Mouse (Mus musculus) kidney, adult 2 months (tissue): Measurements from ENCODE around the gene Mrgprh. TPM values are rescaled to one million over a fixed set of nuclear protein-coding genes. Genes with fewer than 3 reads are reported as not detected.

ENCODE experiments used
- DNase-seq: peaks from one replicate; pipeline ENCODE4 v3.0.0; 2021
- H3K27ac ChIP-seq: fragments of 200-500 bp; 2 replicates; pipeline ENCODE4 v1.5.1; 2012; ENCODE audit warnings: low read depth, low read length, control low read depth, inconsistent platforms; ENCODE audit not compliant: insufficient read depth
- H3K27me3 ChIP-seq: fragments of 200-500 bp; replicated peaks from 2 replicates; pipeline ENCODE4 v1.6.1; 2012; ENCODE audit warnings: mild to moderate bottlenecking, moderate library complexity, low read length, inconsistent platforms; ENCODE audit not compliant: control insufficient read depth, insufficient read depth
- H3K36me3 ChIP-seq: fragments of 200-500 bp; 2 replicates; pipeline ENCODE4 v1.6.1; 2012; ENCODE audit warnings: mild to moderate bottlenecking, moderate library complexity, low read length, inconsistent platforms; ENCODE audit not compliant: control insufficient read depth, insufficient read depth
- H3K4me1 ChIP-seq: fragments of 200-500 bp; 2 replicates; pipeline ENCODE4 v1.6.1; 2011; ENCODE audit warnings: low read length; ENCODE audit not compliant: control insufficient read depth, insufficient read depth
- H3K4me3 ChIP-seq: fragments of 200-500 bp; 2 replicates; pipeline ENCODE4 v1.5.1; 2011; ENCODE audit warnings: mild to moderate bottlenecking, low read depth, low read length, control low read depth; ENCODE audit not compliant: insufficient read depth
- CTCF ChIP-seq: fragments of 200-500 bp; conservative IDR thresholded peaks from 2 replicates; pipeline ENCODE4 v1.5.1; 2011; ENCODE audit warnings: low read depth, mild to moderate bottlenecking, control low read depth, low read length, moderate library complexity, mixed read lengths; ENCODE audit not compliant: insufficient read depth, insufficient read length
- POLR2A ChIP-seq: fragments of 200-500 bp; IDR thresholded peaks from one replicate; pipeline ENCODE4 v1.6.1; 2011; ENCODE audit warnings: low read depth, low read length, control low read depth
- WGBS: fragments of 180-500 bp; shearing (Covaris S2); methylation state at CpG from one replicate; pipeline ENCODE4 v1.1.7; 2018; 5-methylcytosine and 5-hydroxymethylcytosine counted together
- polyA plus RNA-seq: library from polyadenylated mRNA; depleted of rRNA; stranded (reverse); fragments of >200 nt; gene quantifications from 2 replicates; pipeline ENCODE4 v1.2.3, GENCODE M21; 2012; rRNA removed

The Mrgprh gene
- polyA plus RNA-seq, 1 experiment = 0.31 TPM

GRCm38 (mm10) chr17:12916588-12917380 lies 41.0 kb downstream of the Mrgprh start:
- H3K4me3 ChIP-seq = peak overlapping the region; percentile 73
- peak overlapping the region; percentile 71 for H3K27ac ChIP-seq
- under 1% methylated on average over 40 of the region's 40 CpGs for WGBS
- 0 out of 2 replicates have a peak, but pooled peaks cover 2% of the 10 kb centered on the region for H3K4me1 ChIP-seq
- no peaks in the 10 kb centered on the region for H3K27me3 ChIP-seq
- TF ChIP-seq POLR2A (peak; percentile 3), CTCF (no peak)
- peaks cover 5% of the 10 kb centered on the region for H3K36me3 ChIP-seq
- DNase-seq = no peak

GRCm38 (mm10) chr17:12921073-12921472 lies 45.2 kb downstream of the Mrgprh start:
- WGBS = 98% methylated on average over 1 of the region's 1 CpGs
- TF ChIP-seq POLR2A (no peak), CTCF (no peak)
- no peak overlapping the region for H3K27ac ChIP-seq
- H3K27me3 ChIP-seq = no peaks in the 10 kb centered on the region
- H3K4me1 ChIP-seq = 0 out of 2 replicates have a peak, but pooled peaks cover 2% of the 10 kb centered on the region
- no peak for DNase-seq
- H3K4me3 ChIP-seq = no peak overlapping the region
- peaks cover 18% of the 10 kb centered on the region for H3K36me3 ChIP-seq

- DNase-seq = peak; percentile 9
- TF ChIP-seq CTCF = no peak
- no peak for TF ChIP-seq POLR2A
- no peak overlapping the region for H3K4me3 ChIP-seq
- no peak overlapping the region for H3K27ac ChIP-seq
- WGBS = 94% methylated on average over 3 of the region's 3 CpGs
- no peaks in the 10 kb centered on the region for H3K4me1 ChIP-seq
- no peaks in the 10 kb centered on the region for H3K27me3 ChIP-seq
- H3K36me3 ChIP-seq = peaks cover 19% of the 10 kb centered on the region
Measured at GRCm38 (mm10) chr17:12925001-12925400, 49.2 kb downstream of the Mrgprh start.

- no peak for TF ChIP-seq POLR2A
- no peak for TF ChIP-seq CTCF
- Histone ChIP-seq H3K4me3 (no peak overlapping the region), H3K27me3 (no peaks in the 10 kb centered on the region), H3K27ac (no peak overlapping the region), H3K36me3 (peaks cover 17% of the 10 kb centered on the region), H3K4me1 (no peaks in the 10 kb centered on the region)
- DNase-seq = peak; percentile 38
- WGBS = 84% methylated on average over 8 of the region's 8 CpGs
Measured at GRCm38 (mm10) chr17:12925703-12926180, 49.9 kb downstream of the Mrgprh start.

Other genes with a start within 250 kb of the Mrgprh start
- 468 and 516 TPM in 2 replicates for gene Slc22a1, start 200.2 kb upstream of the Mrgprh start, polyA plus RNA-seq
- gene Igf2r, start 106.4 kb upstream of the Mrgprh start, polyA plus RNA-seq = 24.8 and 27.0 TPM in 2 replicates
- 0.48 and 1.4 TPM in 2 replicates for gene Mas1, start 7.9 kb upstream of the Mrgprh start, polyA plus RNA-seq
- 1.7 and 2.1 TPM in 2 replicates for gene Pnldc1, start 34.2 kb downstream of the Mrgprh start, polyA plus RNA-seq
- gene Tcp1, start 39.7 kb downstream of the Mrgprh start, polyA plus RNA-seq = 51.8 and 78.4 TPM in 2 replicates
- 46.1 and 48.9 TPM in 2 replicates for gene Mrpl18, start 40.3 kb downstream of the Mrgprh start, polyA plus RNA-seq
- 8.4 and 10.3 TPM in 2 replicates for gene Acat3, start 64.6 kb downstream of the Mrgprh start, polyA plus RNA-seq
- gene Acat2, start 84.7 kb downstream of the Mrgprh start, polyA plus RNA-seq = 44.3 and 54.3 TPM in 2 replicates
- gene Wtap, start 118.1 kb downstream of the Mrgprh start, polyA plus RNA-seq = 17.3 and 23.9 TPM in 2 replicates
- 731 and 1,146 TPM in 2 replicates for gene Sod2, start 130.8 kb downstream of the Mrgprh start, polyA plus RNA-seq
- 0.11 and 0.22 TPM in 2 replicates for gene Gpr31b, start 176.3 kb downstream of the Mrgprh start, polyA plus RNA-seq
- 0.14 and 0.42 TPM in 2 replicates for gene Tcp10b, start 185.1 kb downstream of the Mrgprh start, polyA plus RNA-seq